Mouse (Mus musculus): ENCODE data around the gene Tcf20.

Tcf20 gene

DNA sequence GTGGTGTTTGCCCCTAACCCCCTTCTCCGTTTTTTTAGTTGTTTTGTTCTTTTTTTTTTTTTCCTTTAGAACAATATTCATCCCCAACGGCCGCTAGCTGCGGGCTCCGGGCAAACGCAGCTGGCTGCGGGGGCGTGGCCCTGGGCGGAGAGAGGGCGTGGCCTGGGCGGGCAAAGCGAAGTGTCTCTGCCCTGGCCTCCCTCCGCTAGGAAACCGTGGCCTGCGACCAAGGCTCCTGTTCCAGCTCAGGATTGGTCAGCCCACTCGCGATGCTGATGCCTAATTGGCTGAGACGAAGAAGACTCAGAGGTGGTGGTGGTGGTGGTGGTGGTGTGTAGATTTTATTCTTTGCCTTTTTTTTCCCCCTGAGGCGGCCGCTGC, at the start of gene Tcf20:
TSS of gene Tcf20 (minus strand) at position 141 of the 381 bp plus-strand sequence.
- peak; percentile 97 for DNase-seq

DNA sequence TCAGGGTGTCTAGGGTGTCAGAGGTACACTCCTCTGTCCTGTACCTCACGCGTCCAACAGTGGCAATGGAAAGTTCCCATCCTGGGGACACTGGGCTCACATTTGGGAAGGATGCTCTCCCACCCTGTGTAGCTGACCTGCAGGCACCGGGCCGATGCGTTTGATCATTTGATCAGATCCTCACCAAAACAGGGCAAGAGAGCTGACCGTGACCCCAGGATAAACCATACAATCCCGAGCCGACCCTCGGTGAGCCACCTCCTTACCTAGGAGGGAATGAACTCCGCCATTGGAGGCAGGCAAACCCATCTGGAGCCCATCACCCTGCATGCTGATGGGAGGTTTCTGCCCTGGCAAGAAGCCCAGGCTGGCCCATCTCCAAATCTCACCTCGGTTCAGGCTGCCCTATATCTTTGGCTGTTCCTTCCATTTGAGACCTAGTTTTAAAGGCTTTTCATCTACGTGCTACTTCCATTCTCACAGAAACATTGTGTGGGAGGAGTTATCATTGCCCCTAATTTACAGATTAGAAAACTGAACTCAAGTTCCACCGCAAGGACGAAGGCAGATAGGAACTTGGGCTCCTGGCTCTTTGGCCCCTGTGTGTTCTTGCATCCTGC, 49.3 kb upstream of the Tcf20 start:
- peak; percentile 78 for DNase-seq

DNA sequence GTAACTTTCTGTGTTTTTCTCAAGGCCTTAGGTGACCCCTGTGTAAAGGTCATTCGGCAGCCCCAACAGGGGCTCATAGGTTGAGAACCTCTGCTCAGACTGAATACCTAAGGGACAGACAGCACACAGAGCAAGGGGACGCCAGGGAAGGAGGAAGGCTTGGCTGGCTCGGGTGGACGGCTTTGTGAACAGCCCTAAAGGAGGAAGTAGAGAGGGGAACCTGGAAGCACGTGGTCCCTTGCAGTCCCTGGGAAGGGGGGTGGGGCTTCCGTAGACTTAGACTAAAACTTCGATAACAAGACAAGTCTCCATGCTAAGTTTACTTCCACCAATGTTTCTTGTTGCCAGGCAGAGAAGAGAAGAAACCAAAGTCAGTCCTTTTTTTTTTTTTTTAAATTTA, 48.4 kb upstream of the Tcf20 start:
- DNase-seq = peak; percentile 44

GRCm38 (mm10) chr15:83034275-83034977, 46.8 kb upstream of the Tcf20 start:
- no peak for DNase-seq

- DNase-seq = peak; percentile 55
Observed at GRCm38 (mm10) chr15:83032981-83033541, 45.4 kb upstream of the Tcf20 start, which contains the start of gene Nfam1. Gene Nfam1, minus strand, starts transcription at chr15:83033306.

GRCm38 (mm10) chr15:83030884-83031283, 43.2 kb upstream of the Tcf20 start:
- DNase-seq = peak; percentile 29

DNA sequence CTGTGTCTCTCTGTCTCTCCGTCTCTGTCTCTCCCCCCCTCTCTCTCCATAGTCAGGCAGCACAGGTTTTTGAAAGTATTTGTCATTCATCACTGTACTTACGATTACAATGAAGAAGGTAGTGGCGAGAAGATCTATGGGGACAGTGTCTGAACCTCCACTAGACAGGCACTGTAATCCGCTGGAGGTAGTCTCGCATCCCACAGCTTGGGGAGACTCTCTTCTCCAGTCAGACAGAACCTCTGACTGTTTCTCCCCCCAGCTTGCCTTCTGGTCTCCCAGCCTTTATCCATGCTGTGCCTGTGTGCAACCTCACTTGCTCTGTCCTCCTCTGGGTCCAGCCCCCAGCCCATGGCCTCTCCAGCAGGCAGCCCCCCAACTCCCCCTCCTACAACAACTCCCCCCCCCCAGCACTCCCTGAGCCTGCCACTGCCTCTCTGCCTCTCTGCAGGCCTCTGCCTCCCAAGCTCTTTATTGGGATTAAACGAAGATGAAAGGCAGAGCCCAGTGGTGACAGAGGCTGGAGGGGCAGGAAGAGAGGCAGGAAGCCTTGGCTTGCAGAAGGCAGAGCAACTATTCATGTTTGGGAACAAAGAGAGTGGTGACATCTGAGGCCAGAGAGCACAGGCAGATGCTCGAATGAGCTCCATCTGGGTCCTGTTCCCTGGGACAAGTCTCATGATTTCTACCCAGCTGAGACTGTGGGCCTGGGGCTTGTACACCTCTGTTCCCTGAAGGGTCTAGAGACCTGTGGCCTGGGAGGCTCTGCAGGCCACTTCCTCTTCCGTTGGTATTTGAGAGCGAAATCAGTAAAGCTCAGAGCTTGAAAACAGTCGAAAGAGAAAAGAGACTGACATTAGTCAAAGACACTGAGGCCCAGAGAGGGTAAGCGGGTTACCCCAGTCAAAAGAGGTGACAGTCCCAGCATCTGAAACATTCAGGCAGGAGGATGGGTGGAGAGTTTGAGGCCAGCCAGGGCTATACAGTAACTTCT, 42.4 kb upstream of the Tcf20 start:
- DNase-seq = peak; percentile 30

DNA sequence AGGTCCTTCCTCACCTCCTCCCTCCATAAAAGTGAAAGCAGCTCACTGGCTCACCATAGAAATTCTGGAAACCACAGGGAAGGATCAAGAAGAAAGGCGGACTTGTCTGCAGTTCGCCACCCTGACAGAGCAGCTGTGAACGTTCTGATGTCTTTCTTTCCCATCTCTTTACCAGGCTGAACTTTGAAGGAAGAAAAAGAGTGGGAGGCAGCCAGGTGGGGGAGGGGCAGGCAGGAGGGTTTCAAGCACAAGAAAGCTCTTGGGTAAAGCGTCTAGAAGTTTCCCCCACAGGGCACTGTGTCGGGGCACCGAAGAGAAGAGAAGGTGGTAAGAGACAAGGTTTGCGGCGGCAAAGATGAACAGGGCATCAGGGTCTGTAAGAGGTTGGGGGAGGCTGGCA, 38.5 kb upstream of the Tcf20 start:
- DNase-seq = no peak

GRCm38 (mm10) chr15:83025041-83025760, 37.5 kb upstream of the Tcf20 start:
- DNase-seq = peak; percentile 53

- no peak for DNase-seq
Observed at GRCm38 (mm10) chr15:83022947-83023346, 35.3 kb upstream of the Tcf20 start.

DNA sequence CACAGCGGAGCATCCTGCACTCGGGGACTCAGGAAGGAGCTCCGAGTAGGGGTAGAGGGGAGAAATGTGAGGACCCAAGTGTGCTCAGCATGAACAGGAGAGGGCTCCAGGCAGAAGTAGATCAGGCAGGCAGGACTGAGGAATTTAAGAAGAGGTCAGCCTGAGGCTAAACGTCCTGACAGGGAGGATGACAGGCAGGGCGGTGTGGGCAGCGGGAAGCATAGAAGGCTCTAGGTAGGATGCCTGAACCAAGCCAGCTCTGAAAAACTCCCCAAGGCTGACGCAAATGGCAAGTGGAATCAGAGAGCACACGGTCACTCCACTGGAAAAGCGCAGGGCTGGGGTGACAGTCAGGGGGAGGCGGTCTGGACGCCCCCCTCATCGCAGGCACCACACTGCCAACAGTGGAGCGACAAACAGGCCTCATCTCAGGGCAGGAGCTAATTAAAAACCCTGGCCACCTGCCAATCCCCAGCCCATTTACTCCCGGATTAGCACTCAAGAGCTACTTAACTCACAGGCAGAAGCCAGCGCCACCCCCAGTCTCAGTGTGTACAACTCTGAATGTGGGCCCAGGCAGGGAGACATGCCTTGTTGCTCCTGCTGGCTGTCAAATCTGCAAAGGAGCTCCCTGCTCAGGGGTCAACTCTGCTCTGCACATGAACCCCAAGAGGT, 23.5 kb upstream of the Tcf20 start:
- DNase-seq = peak; percentile 54

GRCm38 (mm10) chr15:83010423-83010822, 22.8 kb upstream of the Tcf20 start:
- DNase-seq = no peak

- no peak for DNase-seq
Observed at GRCm38 (mm10) chr15:83009532-83009931, 21.9 kb upstream of the Tcf20 start.

- no peak for DNase-seq
Observed at GRCm38 (mm10) chr15:83008761-83009423, 21.2 kb upstream of the Tcf20 start.

GRCm38 (mm10) chr15:83007346-83007920, 19.8 kb upstream of the Tcf20 start:
- DNase-seq = no peak

- DNase-seq = no peak
Observed at GRCm38 (mm10) chr15:83002665-83003548, 15.2 kb upstream of the Tcf20 start.

DNA sequence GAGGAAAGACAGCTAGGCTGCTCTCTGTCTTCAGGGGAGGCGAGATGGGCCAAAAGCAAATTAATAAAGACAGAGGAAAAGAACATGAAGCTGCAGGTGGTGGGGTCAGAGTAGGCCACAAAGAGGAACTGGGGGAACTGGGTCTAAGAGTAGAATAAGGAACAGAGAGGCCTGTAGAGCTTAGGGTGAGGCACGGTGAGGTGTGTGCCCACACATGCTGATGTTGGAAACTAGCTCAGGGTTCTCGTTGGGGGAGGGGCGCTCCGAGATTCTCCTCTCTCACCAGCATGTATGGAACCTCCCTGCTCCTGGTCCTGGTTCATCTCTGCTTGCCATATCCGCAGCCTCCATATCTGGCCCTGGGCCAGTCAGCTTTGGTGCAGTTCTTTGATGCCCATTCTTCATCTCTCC, 11.1 kb upstream of the Tcf20 start:
- no peak for DNase-seq

DNA sequence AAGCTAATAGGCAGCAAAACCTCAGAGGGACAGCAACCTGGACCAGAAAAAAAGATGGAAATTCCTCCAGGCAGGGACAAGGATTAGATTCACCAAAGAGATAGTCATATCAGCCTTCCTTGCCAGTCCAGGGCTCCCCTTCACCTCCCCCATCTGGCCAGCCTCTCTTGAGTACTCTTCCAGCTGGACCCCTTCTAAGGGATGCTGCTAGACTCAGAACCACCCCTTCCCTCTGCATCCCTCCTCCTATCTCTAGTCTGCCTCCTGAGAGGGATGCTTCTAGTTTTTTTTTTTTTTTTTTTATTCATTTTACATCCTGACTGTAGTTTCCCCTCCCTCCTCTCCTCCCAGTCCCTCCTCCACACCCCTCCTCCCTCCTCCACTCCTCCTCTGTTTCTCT, 8.8 kb upstream of the Tcf20 start:
- DNase-seq = no peak

DNA sequence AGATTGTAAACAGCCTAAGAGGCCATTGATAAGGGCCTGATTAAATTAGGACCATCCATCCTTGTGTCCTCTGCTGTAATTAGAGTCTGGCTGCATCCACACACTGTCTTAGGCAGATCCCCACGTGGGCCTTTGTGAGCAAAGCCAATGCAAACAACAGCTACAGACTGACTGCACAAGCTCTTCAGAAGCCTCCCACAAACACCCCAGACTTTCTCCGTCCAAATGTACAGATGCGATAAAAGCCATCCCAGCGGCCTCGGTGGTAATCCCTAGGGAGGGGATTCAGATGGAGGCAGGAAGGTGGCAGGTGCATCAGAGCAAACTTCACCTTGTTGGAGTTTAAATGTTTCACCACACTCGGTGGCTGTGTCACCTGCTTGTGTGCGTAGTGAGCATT, 7.6 kb upstream of the Tcf20 start:
- no peak for DNase-seq

DNA sequence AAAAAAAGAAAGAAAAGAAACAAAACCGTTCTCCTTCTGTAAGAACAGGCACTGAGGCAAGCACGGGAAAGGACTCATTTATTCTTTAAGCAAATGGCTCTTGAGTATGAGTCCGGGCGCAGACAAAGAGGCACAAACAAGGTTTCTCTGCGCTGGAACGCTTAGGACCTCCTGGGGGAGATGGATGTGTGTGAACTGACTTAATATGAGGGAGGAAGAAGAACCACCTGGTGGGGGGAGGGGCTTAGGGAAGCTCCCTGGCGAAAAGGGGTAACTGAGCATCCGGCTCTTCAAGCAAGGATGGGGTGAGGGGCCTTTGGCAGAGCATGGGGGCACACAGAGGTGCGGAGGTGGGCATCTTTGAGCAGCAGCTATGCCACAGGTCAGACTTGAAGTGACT, 5.2 kb upstream of the Tcf20 start:
- no peak for DNase-seq
